Mouse (Mus musculus) heart, embryonic 14.5 days (tissue): Measurements from ENCODE around the gene Gsx1. TPM values are rescaled to one million over a fixed set of nuclear protein-coding genes. Genes with fewer than 3 reads are reported as not detected.
A peak's percentile ranks its signal among the peaks of the same experiment; 100 is the strongest.

Experiments used
- ATAC-seq: fragments of 200-750 bp; cut with Nextera tagmentation; 2 replicates; pipeline ENCODE4 v1.8.0; 2017; ENCODE audit warnings: low read depth, moderate TSS enrichment; ENCODE audit not compliant: insufficient number of reproducible peaks, insufficient read depth, low FRiP score
- H3K27ac ChIP-seq, 2 experiments: fragments of 200-500 bp in 1 of 2; fragments of 300-500 bp in 1 of 2; sonication (generic) in 1 of 2; replicated peaks in 1 of 2; 2 replicates each; pipeline ENCODE4 v1.5.1; 2012 to 2014; ENCODE audit warnings: low read depth in 2 of 2, low read length in 2 of 2, control low read depth in 1 of 2, mild to moderate bottlenecking in 1 of 2, mixed read lengths in 1 of 2; ENCODE audit not compliant: control insufficient read depth in 1 of 2, insufficient read depth in 1 of 2
- H3K27me3 ChIP-seq: fragments of 300-500 bp; sonication (generic); 2 replicates; pipeline ENCODE4 v1.6.1; 2014; ENCODE audit warnings: mild to moderate bottlenecking, low read length, control low read depth; ENCODE audit not compliant: control insufficient read depth, insufficient read depth
- H3K36me3 ChIP-seq: fragments of 300-500 bp; sonication (generic); 2 replicates; pipeline ENCODE4 v1.6.1; 2014; ENCODE audit warnings: mild to moderate bottlenecking, control low read depth, low read length, mixed read lengths; ENCODE audit not compliant: control insufficient read depth, insufficient read depth
- H3K4me1 ChIP-seq, 2 experiments: fragments of 200-500 bp in 1 of 2; fragments of 300-500 bp in 1 of 2; sonication (generic) in 1 of 2; 2 replicates each; pipeline ENCODE4 v1.6.1; 2012 to 2014; ENCODE audit warnings: low read length in 2 of 2, control low read depth in 1 of 2, mixed read lengths in 1 of 2; ENCODE audit not compliant: control insufficient read depth in 2 of 2, insufficient read depth in 2 of 2
- H3K4me2 ChIP-seq: fragments of 300-500 bp; sonication (generic); 2 replicates; pipeline ENCODE4 v1.6.1; 2014; ENCODE audit warnings: mild to moderate bottlenecking, low read length
- H3K4me3 ChIP-seq, 2 experiments: fragments of 200-500 bp in 1 of 2; fragments of 300-500 bp in 1 of 2; sonication (generic) in 1 of 2; 2 replicates each; pipeline ENCODE4 v1.5.1; 2012 to 2014; ENCODE audit warnings: low read length in 2 of 2, mild to moderate bottlenecking in 2 of 2, control low read depth in 1 of 2, low read depth in 1 of 2, moderate library complexity in 1 of 2; ENCODE audit not compliant: control insufficient read depth in 1 of 2, insufficient read depth in 1 of 2
- H3K9ac ChIP-seq: fragments of 300-500 bp; sonication (generic); 2 replicates; pipeline ENCODE4 v1.6.1; 2014; ENCODE audit warnings: mild to moderate bottlenecking, low read length
- H3K9me3 ChIP-seq: fragments of 300-500 bp; sonication (generic); 2 replicates; pipeline ENCODE4 v1.6.1; 2016; ENCODE audit warnings: low read length, control low read depth; ENCODE audit not compliant: control insufficient read depth
- WGBS: fragments of 180-500 bp; shearing (Covaris S2); extraction: QIAGEN DNeasy Blood & Tissue Kit; methylation state at CpG from one replicate; pipeline ENCODE4 v1.1.7; 2014; 5-methylcytosine and 5-hydroxymethylcytosine counted together
- polyA plus RNA-seq: library from polyadenylated mRNA; unstranded; fragments of >200 nt; fragmentation: Nextera tagmentation; extraction: Ambion mirVana; gene quantifications from 2 replicates; pipeline ENCODE4 v1.2.1, GENCODE M21; 2014

The Gsx1 gene
- polyA plus RNA-seq, 1 experiment from 2014 or later: not detected

- H3K36me3 ChIP-seq: no peaks in the 10 kb centered on the region
- peak overlapping the region in 1 of 2 experiments; percentile 23; a peak in 2 of 4 replicates for H3K4me3 ChIP-seq
- peak overlapping the region; percentile 37 for H3K4me2 ChIP-seq
- no peak overlapping the region for H3K9ac ChIP-seq
- no peak overlapping the region for H3K27ac ChIP-seq
- WGBS: 3% methylated on average over 25 of the region's 25 CpGs
- H3K9me3 ChIP-seq: no peaks in the 10 kb centered on the region
- ATAC-seq: no peak
- H3K4me1 ChIP-seq: peaks cover 2 to 21% of the 10 kb centered on the region in 2 experiments; a peak in 3 of 4 replicates
- peaks cover 84% of the 10 kb centered on the region for H3K27me3 ChIP-seq
These were observed 835 bp upstream of the Gsx1 start for GRCm38 (mm10) chr5:147187552-147188170.

- Histone ChIP-seq H3K4me3 (peak overlapping the region in 1 of 2 experiments; percentile 33; a peak in 2 of 4 replicates), H3K9ac (no peak overlapping the region), H3K27me3 (peaks cover 90% of the 10 kb centered on the region), H3K36me3 (no peaks in the 10 kb centered on the region), H3K4me2 (peak overlapping the region; percentile 58), H3K9me3 (no peaks in the 10 kb centered on the region), H3K27ac (no peak overlapping the region), H3K4me1 (peaks cover 2 to 21% of the 10 kb centered on the region in 2 experiments; a peak in 3 of 4 replicates)
- ATAC-seq: no peak
- WGBS: 3% methylated on average over 28 of the region's 28 CpGs
These were observed 660 bp downstream of the Gsx1 start for GRCm38 (mm10) chr5:147189156-147189555.

- H3K4me3 ChIP-seq: no peak overlapping the region
These were observed 1.5 kb downstream of the Gsx1 start for GRCm38 (mm10) chr5:147189836-147190602.

GRCm38 (mm10) chr5:147190885-147191284 lies 2.4 kb downstream of the Gsx1 start:
- no peak for ATAC-seq
- H3K27ac ChIP-seq: no peak overlapping the region
- WGBS: under 1% methylated on average over 7 of the region's 7 CpGs

More at GRCm38 (mm10) chr5:147189836-147190602, 1.5 kb downstream of the Gsx1 start:
- H3K9me3 ChIP-seq: no peaks in the 10 kb centered on the region
- no peak overlapping the region for H3K9ac ChIP-seq
- H3K36me3 ChIP-seq: no peaks in the 10 kb centered on the region
- no peak for ATAC-seq
- WGBS: 2% methylated on average over 46 of the region's 46 CpGs
- H3K27ac ChIP-seq: no peak overlapping the region
- no peak overlapping the region for H3K4me2 ChIP-seq
- peaks cover 88% of the 10 kb centered on the region for H3K27me3 ChIP-seq
- H3K4me1 ChIP-seq: peaks cover 2 to 21% of the 10 kb centered on the region in 2 experiments; a peak in 3 of 4 replicates

GRCm38 (mm10) chr5:147191801-147192575 lies 3.5 kb downstream of the Gsx1 start:
- peaks cover 91% of the 10 kb centered on the region for H3K27me3 ChIP-seq
- H3K4me1 ChIP-seq: peaks cover under 1 to 11% of the 10 kb centered on the region in 2 experiments; a peak in 3 of 4 replicates
- no peak overlapping the region for H3K4me3 ChIP-seq
- H3K4me2 ChIP-seq: no peak overlapping the region
- no peaks in the 10 kb centered on the region for H3K36me3 ChIP-seq
- no peaks in the 10 kb centered on the region for H3K9me3 ChIP-seq
- no peak for ATAC-seq
- no peak overlapping the region for H3K9ac ChIP-seq
- H3K27ac ChIP-seq: no peak overlapping the region
- 2% methylated on average over 24 of the region's 24 CpGs for WGBS

More at GRCm38 (mm10) chr5:147190885-147191284, 2.4 kb downstream of the Gsx1 start:
- peaks cover 89% of the 10 kb centered on the region for H3K27me3 ChIP-seq
- H3K9me3 ChIP-seq: no peaks in the 10 kb centered on the region
- H3K9ac ChIP-seq: no peak overlapping the region
- no peak overlapping the region for H3K4me3 ChIP-seq
- H3K4me2 ChIP-seq: no peak overlapping the region
- H3K36me3 ChIP-seq: no peaks in the 10 kb centered on the region
- H3K4me1 ChIP-seq: peaks cover 2 to 21% of the 10 kb centered on the region in 2 experiments; a peak in 3 of 4 replicates

GRCm38 (mm10) chr5:147192576-147192960 lies 4.1 kb downstream of the Gsx1 start:
- Histone ChIP-seq H3K9ac (no peak overlapping the region), H3K27ac (no peak overlapping the region), H3K4me2 (no peak overlapping the region), H3K36me3 (no peaks in the 10 kb centered on the region), H3K27me3 (peaks cover 91% of the 10 kb centered on the region), H3K4me3 (no peak overlapping the region), H3K9me3 (no peaks in the 10 kb centered on the region), H3K4me1 (peaks cover 0 to 10% of the 10 kb centered on the region in 2 experiments; a peak in 3 of 4 replicates)
- 2% methylated on average over 9 of the region's 9 CpGs for WGBS
- no peak for ATAC-seq

GRCm38 (mm10) chr5:147204905-147205304 lies 16.4 kb downstream of the Gsx1 start:
- no peak for ATAC-seq
- no peak overlapping the region for H3K4me2 ChIP-seq
- H3K9ac ChIP-seq: no peak overlapping the region
- no peak overlapping the region for H3K4me3 ChIP-seq
- H3K9me3 ChIP-seq: 0 out of 2 replicates have a peak, but pooled peaks cover 4% of the 10 kb centered on the region
- 14% methylated on average over 6 of the region's 6 CpGs for WGBS
- no peak overlapping the region for H3K27ac ChIP-seq
- no peaks in the 10 kb centered on the region for H3K4me1 ChIP-seq
- H3K27me3 ChIP-seq: peaks cover 8% of the 10 kb centered on the region; the same call in 1 of the 2 replicates
- no peaks in the 10 kb centered on the region for H3K36me3 ChIP-seq
